Mouse (Mus musculus) hindbrain, embryonic 15.5 days (tissue): ENCODE data around the gene Gm17190. TPM values are rescaled to one million over a fixed set of nuclear protein-coding genes. Genes with fewer than 3 reads are reported as not detected.
A peak's percentile ranks its signal among the peaks of the same experiment; 100 is the strongest.
"Not testable (repeated sequence)": the region's sequence is repeated elsewhere in the genome, so short reads cannot be mapped to it uniquely, and the experiment has no call there.

ENCODE experiments used
- ATAC-seq: fragments of 200-750 bp; cut with Nextera tagmentation; 2 replicates; pipeline ENCODE4 v1.8.0; 2017; ENCODE audit warnings: low read depth, moderate number of reproducible peaks, moderate TSS enrichment; ENCODE audit not compliant: low FRiP score
- H3K27ac ChIP-seq: fragments of 300-500 bp; sonication (generic); replicated peaks from 2 replicates; pipeline ENCODE4 v1.5.1; 2015; ENCODE audit warnings: mild to moderate bottlenecking, inconsistent platforms
- H3K27me3 ChIP-seq: fragments of 300-500 bp; sonication (generic); 2 replicates; pipeline ENCODE4 v1.6.1; 2015; ENCODE audit warnings: control low read depth, inconsistent platforms
- H3K36me3 ChIP-seq: fragments of 300-500 bp; sonication (generic); 2 replicates; pipeline ENCODE4 v1.6.1; 2015; ENCODE audit warnings: control low read depth, inconsistent platforms
- H3K4me1 ChIP-seq: fragments of 300-500 bp; sonication (generic); replicated peaks from 2 replicates; pipeline ENCODE4 v1.6.1; 2015; ENCODE audit warnings: control low read depth, inconsistent platforms
- H3K4me2 ChIP-seq: fragments of 300-500 bp; sonication (generic); 2 replicates; pipeline ENCODE4 v1.6.1; 2015; ENCODE audit warnings: moderate library complexity, mild to moderate bottlenecking, inconsistent platforms
- H3K4me3 ChIP-seq: fragments of 300-500 bp; sonication (generic); 2 replicates; pipeline ENCODE4 v1.5.1; 2015; ENCODE audit warnings: mild to moderate bottlenecking, inconsistent platforms
- H3K9ac ChIP-seq: fragments of 300-500 bp; sonication (generic); 2 replicates; pipeline ENCODE4 v1.6.1; 2015; ENCODE audit warnings: inconsistent platforms
- H3K9me3 ChIP-seq: fragments of 300-500 bp; sonication (generic); 2 replicates; pipeline ENCODE4 v1.6.1; 2016; ENCODE audit warnings: control low read depth, inconsistent platforms
- WGBS: fragments of 180-500 bp; shearing (Covaris S2); methylation state at CpG from one replicate; pipeline ENCODE4 v1.1.7; 2015; 5-methylcytosine and 5-hydroxymethylcytosine counted together
- polyA plus RNA-seq: library from polyadenylated mRNA; unstranded; fragments of >200 nt; fragmentation: Nextera tagmentation; extraction: Ambion mirVana; gene quantifications from 2 replicates; pipeline ENCODE4 v1.2.1, GENCODE M21; 2015

Gene Gm17190
- polyA plus RNA-seq, result 0.25 and 0.29 TPM in 2 replicates

DNA sequence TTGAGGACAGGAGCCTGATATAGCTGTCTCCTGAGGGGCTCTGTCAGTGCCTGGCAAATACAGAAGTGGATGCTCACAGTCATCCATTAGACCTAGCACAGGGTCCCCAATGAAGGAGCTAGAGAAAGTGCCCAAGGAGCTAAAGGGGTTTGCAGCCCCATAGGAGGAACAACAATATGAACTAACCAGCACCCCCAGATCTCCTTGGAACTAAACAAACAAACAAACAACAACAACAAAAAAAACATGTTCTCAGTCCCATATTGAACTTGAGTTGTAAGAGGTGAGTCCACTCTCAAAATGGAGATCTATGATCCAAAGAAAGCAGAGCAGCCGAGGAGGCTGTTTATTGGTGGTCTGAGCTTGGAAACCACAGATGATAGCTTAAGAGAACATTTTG lies at the start of gene Gm17190:
Gm17190 (plus strand) TSS at position 301 of the 400 bp plus-strand sequence.
- not testable (repeated sequence) for H3K4me2 ChIP-seq, H3K4me3 ChIP-seq, H3K9me3 ChIP-seq, H3K9ac ChIP-seq, ATAC-seq, H3K36me3 ChIP-seq, H3K4me1 ChIP-seq, H3K27ac ChIP-seq, H3K27me3 ChIP-seq
- WGBS, result 92% methylated on average over 1 of the region's 1 CpGs

DNA sequence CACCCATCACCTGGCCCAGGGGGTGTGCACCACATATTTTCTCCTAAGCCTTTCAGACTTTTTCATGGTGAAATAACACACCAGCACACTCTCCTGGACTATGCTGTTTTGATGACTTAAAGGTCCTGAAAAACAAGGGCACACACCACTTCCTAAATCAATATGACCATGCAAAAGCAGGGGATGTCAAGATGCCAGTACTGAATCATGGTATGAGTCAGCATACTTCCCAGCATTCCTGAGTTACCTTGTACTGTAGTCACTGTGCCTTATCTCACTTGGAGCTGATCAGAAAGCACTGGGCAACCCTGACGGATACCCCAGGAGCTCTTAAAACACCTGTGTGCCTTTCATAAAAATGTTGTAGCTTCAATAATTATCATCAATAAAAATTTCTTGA lies 42.3 kb upstream of the Gm17190 start:
- H3K4me2 ChIP-seq, result no peak overlapping the region
- H3K4me3 ChIP-seq, result no peak overlapping the region
- no peak for ATAC-seq
- no peaks in the 10 kb centered on the region for H3K27me3 ChIP-seq
- 92% methylated on average over 1 of the region's 1 CpGs for WGBS
- H3K9ac ChIP-seq, result no peak overlapping the region
- no peaks in the 10 kb centered on the region for H3K9me3 ChIP-seq
- no peaks in the 10 kb centered on the region for H3K36me3 ChIP-seq
- H3K27ac ChIP-seq, result no peak overlapping the region
- H3K4me1 ChIP-seq, result no peaks in the 10 kb centered on the region

DNA sequence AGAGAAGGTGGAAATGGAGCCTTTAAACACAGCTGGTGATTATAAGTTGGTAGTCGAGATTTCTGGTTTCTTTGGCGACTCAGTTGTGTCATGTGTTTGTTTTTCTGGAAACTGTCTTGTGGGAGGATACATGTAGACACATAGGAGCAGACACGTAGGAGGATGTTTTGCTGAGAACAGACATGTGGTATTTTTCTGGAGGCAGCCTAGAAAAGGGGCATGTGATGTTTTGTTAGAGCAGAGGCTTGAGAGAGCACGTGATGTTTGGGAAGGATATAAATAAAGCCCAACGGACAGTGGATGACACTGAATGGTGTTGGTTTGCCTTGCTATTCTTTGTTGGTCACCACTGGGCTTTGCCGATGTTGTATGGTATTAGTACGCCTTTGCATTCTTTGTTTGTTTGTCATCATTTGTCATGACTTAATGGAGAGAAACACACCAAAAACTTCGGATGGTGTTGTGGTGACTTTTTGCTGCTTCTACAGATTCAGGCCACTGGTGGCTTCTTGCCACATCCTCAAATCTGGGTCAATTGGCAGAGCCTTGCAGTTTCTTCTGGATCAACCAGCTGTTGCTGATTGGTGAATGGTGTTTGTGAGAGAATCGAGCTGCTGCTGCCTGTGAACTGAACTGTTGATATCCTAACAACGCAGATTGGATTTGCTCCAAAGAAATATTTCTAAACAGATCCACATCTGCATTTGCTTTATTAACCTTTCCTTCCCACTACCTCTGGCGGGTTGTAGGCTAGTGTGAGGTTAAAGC lies 41.4 kb upstream of the Gm17190 start:
- no peaks in the 10 kb centered on the region for H3K27me3 ChIP-seq
- H3K36me3 ChIP-seq, result no peaks in the 10 kb centered on the region
- 80% methylated on average over 11 of the region's 11 CpGs for WGBS
- no peaks in the 10 kb centered on the region for H3K4me1 ChIP-seq
- H3K9me3 ChIP-seq, result no peaks in the 10 kb centered on the region
- no peak overlapping the region for H3K27ac ChIP-seq
- H3K9ac ChIP-seq, result no peak overlapping the region
- H3K4me2 ChIP-seq, result no peak overlapping the region
- no peak for ATAC-seq
- H3K4me3 ChIP-seq, result no peak overlapping the region

DNA sequence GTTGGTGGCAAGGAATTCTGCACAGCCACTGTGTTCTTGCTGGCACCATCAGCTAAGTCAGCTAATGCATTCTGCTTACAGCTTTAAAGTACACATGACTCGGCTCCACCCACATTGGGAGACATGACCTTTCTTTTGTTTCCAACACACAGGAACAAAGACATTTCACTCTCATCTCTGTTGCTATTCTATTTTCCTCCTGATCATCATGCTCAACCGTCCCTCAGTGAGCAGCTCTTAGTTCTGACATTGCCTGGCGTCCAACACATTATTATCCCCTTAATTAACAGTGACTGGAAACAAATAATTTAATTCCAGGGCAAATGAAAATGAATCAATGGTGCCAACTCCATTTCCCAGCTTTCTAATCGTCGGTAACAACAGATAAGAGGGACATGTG lies 36.5 kb upstream of the Gm17190 start:
- ATAC-seq, result 0 out of 2 replicates have a peak, but pooled peaks have one; percentile 34
- Histone ChIP-seq H3K9ac (no peak overlapping the region), H3K4me3 (no peak overlapping the region), H3K27me3 (no peaks in the 10 kb centered on the region), H3K36me3 (no peaks in the 10 kb centered on the region), H3K4me1 (no peaks in the 10 kb centered on the region), H3K4me2 (no peak overlapping the region), H3K27ac (peak overlapping the region; percentile 25; the same call in 1 of the 2 replicates), H3K9me3 (no peaks in the 10 kb centered on the region)
- 25% methylated on average over 5 of the region's 5 CpGs for WGBS

DNA sequence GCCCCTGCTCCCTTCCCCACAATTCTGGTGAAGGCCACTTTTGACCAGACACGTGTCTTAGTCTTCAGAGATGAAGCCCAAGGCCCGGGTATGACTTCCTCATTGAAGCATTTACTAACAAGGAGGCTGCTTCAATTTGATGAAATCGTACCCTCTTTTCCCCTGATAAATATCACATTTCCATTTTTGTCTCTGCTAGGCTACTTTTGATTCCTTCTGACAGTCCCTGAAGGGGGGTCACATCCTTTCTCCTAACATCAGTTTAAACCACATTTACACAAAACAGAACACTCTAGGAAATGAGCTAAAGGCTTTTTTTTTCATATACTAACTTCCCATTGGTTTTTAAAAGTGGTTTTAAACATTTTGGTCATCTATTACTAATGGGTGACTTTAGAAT lies 29.1 kb upstream of the Gm17190 start:
- Histone ChIP-seq H3K9ac (no peak overlapping the region), H3K36me3 (no peaks in the 10 kb centered on the region), H3K4me2 (no peak overlapping the region), H3K27me3 (no peaks in the 10 kb centered on the region), H3K4me3 (no peak overlapping the region), H3K9me3 (no peaks in the 10 kb centered on the region), H3K27ac (no peak overlapping the region), H3K4me1 (no peaks in the 10 kb centered on the region)
- ATAC-seq, result no peak
- 80% methylated on average over 3 of the region's 3 CpGs for WGBS

DNA sequence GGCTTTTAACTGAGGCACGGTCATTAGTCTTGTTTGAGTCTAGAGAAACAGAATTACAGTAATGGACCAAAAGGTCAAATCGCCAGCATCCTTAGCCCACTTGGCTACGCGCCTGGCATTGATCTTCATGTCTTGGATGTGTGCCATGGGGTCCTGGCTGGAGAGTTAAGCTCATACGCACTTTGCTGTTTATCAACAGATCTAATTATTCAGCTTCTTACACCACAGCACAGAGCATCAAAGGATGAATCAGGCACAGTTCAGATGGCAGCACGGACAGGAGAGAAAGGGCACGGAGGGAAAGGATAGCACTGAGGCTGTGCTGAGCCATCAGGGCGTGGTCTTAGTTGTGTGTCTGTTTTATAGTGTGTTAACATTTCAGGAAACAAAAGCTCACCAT lies 8.3 kb upstream of the Gm17190 start:
- H3K4me3 ChIP-seq, result no peak overlapping the region
- no peak overlapping the region for H3K4me2 ChIP-seq
- H3K36me3 ChIP-seq, result no peaks in the 10 kb centered on the region
- no peak overlapping the region for H3K27ac ChIP-seq
- ATAC-seq, result 0 out of 2 replicates have a peak, but pooled peaks have one; percentile 42
- WGBS, result 43% methylated on average over 8 of the region's 8 CpGs
- H3K4me1 ChIP-seq, result peaks cover 7% of the 10 kb centered on the region; the same call in 1 of the 2 replicates
- H3K9me3 ChIP-seq, result no peaks in the 10 kb centered on the region
- no peaks in the 10 kb centered on the region for H3K27me3 ChIP-seq
- H3K9ac ChIP-seq, result no peak overlapping the region

DNA sequence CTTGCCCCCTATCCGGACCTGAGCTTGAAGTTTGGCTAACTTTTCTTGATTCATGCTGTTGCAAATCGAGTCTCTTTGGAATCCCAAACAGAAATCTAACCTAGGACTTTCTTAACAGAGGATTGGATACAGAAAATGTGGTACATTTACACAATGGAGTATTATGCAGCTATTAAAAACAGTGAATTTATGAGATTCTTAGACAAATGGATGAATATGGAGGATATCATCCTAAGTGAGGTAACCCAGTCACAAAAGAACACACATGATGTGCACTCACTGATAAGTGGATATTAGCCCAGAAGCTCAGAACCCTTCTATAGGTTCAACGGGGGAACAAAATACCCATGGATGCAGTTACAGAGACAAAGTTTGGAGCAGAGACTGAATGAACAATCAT lies 578 bp upstream of the Gm17190 start, which contains the start of gene Gm20075:
Gm20075 (minus strand) TSS at position 101 of the 400 bp plus-strand sequence.
- not testable (repeated sequence) for ATAC-seq, H3K9ac ChIP-seq, H3K9me3 ChIP-seq, H3K4me3 ChIP-seq, H3K36me3 ChIP-seq, H3K27ac ChIP-seq, H3K4me1 ChIP-seq, H3K4me2 ChIP-seq, H3K27me3 ChIP-seq
- WGBS, result 90% methylated on average over 3 of the region's 3 CpGs

DNA sequence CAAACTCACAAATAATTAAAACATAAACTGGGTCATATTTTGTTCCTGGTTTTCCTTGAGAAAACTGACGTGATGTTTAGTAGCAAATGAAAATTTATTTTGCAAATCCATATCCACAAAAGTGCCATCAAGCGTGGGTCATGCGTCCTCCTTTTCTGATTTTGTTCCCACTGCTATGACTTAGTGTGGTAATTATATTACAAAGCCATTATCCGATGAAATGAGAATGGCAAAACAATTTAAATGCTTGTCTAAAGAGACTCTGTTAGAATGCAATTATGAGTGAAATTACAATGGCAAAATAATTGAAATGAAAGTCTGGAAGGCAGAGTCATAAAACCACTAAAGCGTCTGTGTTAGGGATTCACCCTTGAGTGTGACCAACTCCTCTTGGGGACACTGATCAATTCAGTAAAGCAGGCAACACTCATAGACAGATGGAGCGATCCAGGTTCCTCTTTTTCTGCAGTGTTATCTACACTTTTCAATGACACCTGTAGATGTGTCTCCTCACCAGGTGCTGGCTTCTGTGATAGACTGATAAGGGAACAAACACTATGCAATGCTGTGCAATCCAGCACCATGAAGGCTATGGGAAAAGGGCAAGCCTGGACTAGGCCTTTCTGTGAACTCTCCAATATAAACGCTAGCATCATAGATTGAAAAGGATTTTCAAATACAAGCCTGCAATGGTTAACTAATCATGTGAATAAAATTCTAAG lies 3.9 kb downstream of the Gm17190 start:
- Histone ChIP-seq H3K4me2 (no peak overlapping the region), H3K9ac (no peak overlapping the region), H3K27me3 (no peaks in the 10 kb centered on the region), H3K4me1 (no peaks in the 10 kb centered on the region), H3K36me3 (peaks cover 6% of the 10 kb centered on the region; the same call in 1 of the 2 replicates), H3K9me3 (no peaks in the 10 kb centered on the region), H3K4me3 (no peak overlapping the region), H3K27ac (no peak overlapping the region)
- no peak for ATAC-seq
- 73% methylated on average over 7 of the region's 7 CpGs for WGBS

DNA sequence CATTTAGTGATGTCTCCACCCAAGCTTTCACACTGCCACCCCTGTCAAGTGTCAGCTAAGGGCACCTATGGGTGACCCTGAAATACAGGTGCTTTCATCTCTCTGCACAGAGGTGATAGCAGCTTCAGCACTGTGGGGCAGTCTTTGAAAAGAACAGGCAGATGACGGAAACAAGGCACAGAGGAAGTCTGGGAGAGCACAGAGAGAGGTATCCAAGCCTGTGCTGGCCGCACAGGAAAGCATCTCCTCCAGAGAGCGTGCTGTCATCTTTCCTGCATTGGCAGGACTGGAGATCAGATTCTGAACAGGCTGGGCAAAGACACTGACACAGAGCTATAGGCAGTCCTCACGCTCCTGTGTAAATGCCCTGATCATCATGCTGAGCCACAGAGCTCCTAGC lies 9.1 kb downstream of the Gm17190 start:
- Histone ChIP-seq H3K27ac (no peak overlapping the region), H3K4me2 (no peak overlapping the region), H3K9ac (no peak overlapping the region), H3K4me1 (no peaks in the 10 kb centered on the region), H3K9me3 (no peaks in the 10 kb centered on the region), H3K36me3 (peaks cover 6% of the 10 kb centered on the region; the same call in 1 of the 2 replicates), H3K4me3 (no peak overlapping the region), H3K27me3 (no peaks in the 10 kb centered on the region)
- ATAC-seq, result no peak
- WGBS, result 68% methylated on average over 4 of the region's 4 CpGs

DNA sequence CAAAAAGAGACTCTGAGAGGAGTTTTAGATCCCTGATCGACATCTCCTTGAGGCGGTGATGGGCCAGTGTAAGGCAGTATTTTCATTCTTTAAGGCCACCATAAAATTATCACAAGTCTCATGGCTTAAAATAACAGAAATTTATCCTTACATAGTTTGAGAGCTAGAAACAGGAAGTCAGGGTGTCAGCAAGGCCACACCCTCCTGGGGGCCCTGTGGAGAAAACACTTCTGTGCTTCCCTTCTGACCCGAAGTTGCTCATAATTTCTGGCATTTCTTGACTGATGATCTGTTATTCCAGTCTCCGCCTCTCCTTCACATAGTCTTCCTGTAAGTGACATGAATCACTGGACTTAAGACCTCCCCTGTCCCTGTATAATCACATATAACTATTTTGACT lies 24.5 kb downstream of the Gm17190 start:
- peaks cover 5% of the 10 kb centered on the region; the same call in 1 of the 2 replicates for H3K4me1 ChIP-seq
- no peak overlapping the region for H3K4me2 ChIP-seq
- 85% methylated on average over 4 of the region's 4 CpGs for WGBS
- H3K27ac ChIP-seq, result no peak overlapping the region
- no peaks in the 10 kb centered on the region for H3K36me3 ChIP-seq
- H3K27me3 ChIP-seq, result no peaks in the 10 kb centered on the region
- no peak for ATAC-seq
- no peak overlapping the region for H3K9ac ChIP-seq
- no peak overlapping the region for H3K4me3 ChIP-seq
- no peaks in the 10 kb centered on the region for H3K9me3 ChIP-seq

DNA sequence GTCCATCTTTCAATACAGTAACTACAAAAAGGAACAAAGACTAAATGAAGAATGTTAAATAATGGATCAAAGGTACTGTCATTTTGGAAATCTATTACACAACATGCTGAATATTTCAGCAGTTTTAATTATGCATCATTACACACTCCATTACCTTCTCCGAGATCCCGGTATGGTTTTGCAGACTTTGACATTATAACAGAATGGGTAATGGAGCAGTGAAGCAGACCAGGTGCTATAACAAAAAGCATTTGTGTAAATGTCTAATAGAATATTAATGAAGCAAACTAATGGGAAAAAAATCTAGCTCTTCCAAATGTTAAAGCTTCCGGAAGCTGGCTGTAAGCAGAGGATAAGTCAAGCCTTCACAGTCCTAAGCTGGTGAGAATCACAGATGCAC lies 28.9 kb downstream of the Gm17190 start:
- Histone ChIP-seq H3K4me1 (peaks cover 7% of the 10 kb centered on the region; the same call in 1 of the 2 replicates), H3K4me2 (no peak overlapping the region), H3K36me3 (no peaks in the 10 kb centered on the region), H3K9ac (no peak overlapping the region), H3K27me3 (no peaks in the 10 kb centered on the region), H3K4me3 (no peak overlapping the region), H3K9me3 (no peaks in the 10 kb centered on the region), H3K27ac (0 out of 2 replicates have a peak overlapping the region, but pooled peaks have one; percentile 23)
- no peak for ATAC-seq
- WGBS, result 25% methylated on average over 3 of the region's 3 CpGs

DNA sequence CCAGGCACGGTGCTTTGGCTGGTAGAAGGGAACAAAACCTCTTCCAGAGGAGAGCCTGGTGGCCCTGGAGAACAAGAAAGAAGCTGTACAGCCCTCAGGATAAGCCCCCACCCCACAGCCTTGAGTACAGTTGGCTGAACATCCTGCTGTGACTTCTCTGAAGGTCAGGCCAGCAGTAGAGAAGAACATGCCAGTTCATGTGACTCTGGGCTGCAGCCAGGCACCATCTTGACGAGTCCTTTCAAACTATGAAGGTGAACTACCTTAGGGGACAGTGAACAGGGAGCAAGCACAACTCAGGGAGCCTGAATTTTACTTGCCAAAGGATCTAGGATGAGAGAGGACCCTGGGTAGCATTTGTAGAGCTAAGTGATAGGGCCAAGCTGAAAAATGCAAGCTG lies 30.9 kb downstream of the Gm17190 start:
- Histone ChIP-seq H3K4me3 (no peak overlapping the region), H3K27ac (no peak overlapping the region), H3K27me3 (no peaks in the 10 kb centered on the region), H3K4me1 (peaks cover 7% of the 10 kb centered on the region; the same call in 1 of the 2 replicates), H3K9ac (no peak overlapping the region), H3K4me2 (no peak overlapping the region), H3K9me3 (no peaks in the 10 kb centered on the region), H3K36me3 (no peaks in the 10 kb centered on the region)
- 81% methylated on average over 2 of the region's 2 CpGs for WGBS
- no peak for ATAC-seq
